In genomic region chr2:31245491-31246141, GRCm38 (mm10) we compare ENCODE assay signal across 8 mouse cellular contexts. TPM values are rescaled to one million over a fixed set of nuclear protein-coding genes. Genes with fewer than 3 reads are reported as not detected.
DNase-seq lines count a peak whose midpoint lies in the region; ATAC-seq and TF ChIP-seq lines count a peak whose summit lies in the region.

Gene Ncs1 (plus strand): TSS chr2:31245823.

- peaks cover 10% of the 10 kb centered on the region; the same call in 1 of the 2 replicates for H3K36me3 ChIP-seq in forebrain, postnatal 0 days (ENCODE audit: insufficient read depth)
- H3K36me3 ChIP-seq in liver, embryonic 16.5 days (ENCODE audit: control insufficient read depth, insufficient read depth) = no peaks in the 10 kb centered on the region
- peaks cover 16% of the 10 kb centered on the region; the same call in 1 of the 2 replicates for H3K36me3 ChIP-seq in neural tube, embryonic 13.5 days

- H3K4me3 ChIP-seq in forebrain, postnatal 0 days (ENCODE audit: low read depth, low read length) = peak within 1 kb of the TSS; percentile 93
- H3K4me3 ChIP-seq in liver, embryonic 16.5 days (ENCODE audit: low read depth, low read length) = peak within 1 kb of the TSS; percentile 58
- peak within 1 kb of the TSS; percentile 97 for H3K4me3 ChIP-seq in neural tube, embryonic 13.5 days

- no peaks in the 10 kb centered on the region for H3K9me3 ChIP-seq in forebrain, postnatal 0 days (ENCODE audit: low read length)
- H3K9me3 ChIP-seq in liver, embryonic 16.5 days (replicated peaks; ENCODE audit: control insufficient read depth, low read length) = no peaks in the 10 kb centered on the region
- H3K9me3 ChIP-seq in neural tube, embryonic 13.5 days = no peaks in the 10 kb centered on the region

- H3K4me1 ChIP-seq in forebrain, postnatal 0 days (ENCODE audit: insufficient read depth) = peaks cover 22% of the 10 kb centered on the region
- no peaks in the 10 kb centered on the region; the same call in 1 of the 2 replicates for H3K4me1 ChIP-seq in liver, embryonic 16.5 days (ENCODE audit: control insufficient read depth, low read depth, low read length)
- H3K4me1 ChIP-seq in neural tube, embryonic 13.5 days (replicated peaks) = peaks cover 48% of the 10 kb centered on the region

- ATAC-seq in forebrain, postnatal 0 days = peak; percentile 94
- ATAC-seq in liver, embryonic 16.5 days (ENCODE audit: low read depth) = peak; percentile 66
- ATAC-seq in neural tube, embryonic 13.5 days (ENCODE audit: low read depth) = peak; percentile 89

- peak within 1 kb of the TSS; percentile 83 for H3K27ac ChIP-seq in forebrain, postnatal 0 days (ENCODE audit: low read depth, low read length)
- H3K27ac ChIP-seq in liver, embryonic 16.5 days (ENCODE audit: low read length) = no peak within 1 kb of the TSS
- peak within 1 kb of the TSS; percentile 91 for H3K27ac ChIP-seq in neural tube, embryonic 13.5 days (replicated peaks)

- peak; percentile 46 for TF ChIP-seq CTCF in forebrain, postnatal 0 days (IDR thresholded peaks at IDR 0.05; ENCODE audit: low read depth)

- H3K27me3 ChIP-seq in forebrain, postnatal 0 days (ENCODE audit: insufficient read depth, low read length) = no peaks in the 10 kb centered on the region; the same call in 1 of the 2 replicates
- peaks cover 41% of the 10 kb centered on the region for H3K27me3 ChIP-seq in liver, embryonic 16.5 days (ENCODE audit: control insufficient read depth, insufficient read depth, low read depth, low read length)
- peaks cover 10% of the 10 kb centered on the region for H3K27me3 ChIP-seq in neural tube, embryonic 13.5 days

- 1% methylated on average over 80 of the region's 89 CpGs for WGBS in forebrain, postnatal 0 days
- WGBS in liver, embryonic 16.5 days (ENCODE audit: insufficient replicate concordance) = under 1% methylated on average over 56 of the region's 89 CpGs
- 2% methylated on average over 73 of the region's 89 CpGs for WGBS in neural tube, embryonic 13.5 days

- DNase-seq in ES-CJ7 (ENCODE audit: low read depth, low spot score) = peak; percentile 22
- DNase-seq in cerebellum, adult 11-12 months = peak; percentile 84
- peak; percentile 88 for DNase-seq in forebrain, postnatal 0 days
- DNase-seq in heart, postnatal 25 days (ENCODE audit: low spot score) = peak; percentile 55
- peak; percentile 83 to 89 for DNase-seq in kidney, postnatal 4 days
- peak; percentile 66 for DNase-seq in urinary bladder, adult 2 months (ENCODE audit: low spot score)

- intact Hi-C loops in heart, postnatal 25 days (cut with DNase I) = loop anchor here (1.0 kb wide), 1 partner anchor 19 kb away; no protein-coding TSS in a partner anchor

- H3K9ac ChIP-seq in forebrain, postnatal 0 days = peak within 1 kb of the TSS; percentile 93
- peak within 1 kb of the TSS; percentile 52 for H3K9ac ChIP-seq in liver, embryonic 16.5 days (ENCODE audit: low read depth, low read length)
- H3K9ac ChIP-seq in neural tube, embryonic 13.5 days = peak within 1 kb of the TSS; percentile 99

- peak within 1 kb of the TSS; percentile 85 for H3K4me2 ChIP-seq in forebrain, postnatal 0 days (ENCODE audit: low read depth)
- H3K4me2 ChIP-seq in liver, embryonic 16.5 days (ENCODE audit: low read depth, low read length) = peak within 1 kb of the TSS; percentile 73
- H3K4me2 ChIP-seq in neural tube, embryonic 13.5 days = peak within 1 kb of the TSS; percentile 89

RNA-seq across cellular contexts. Expression of gene Ncs1, which starts in this region (rescaled TPM):
- total RNA-seq in forebrain, postnatal 0 days (2014; rRNA removed) = 139 and 164 TPM in 2 replicates
- polyA plus RNA-seq in forebrain, postnatal 0 days (2015; fragmentation: Nextera tagmentation; extraction: Ambion mirVana) = 133 and 149 TPM in 2 replicates
- 10 to 100 TPM; 11.3 to 11.6 TPM for total RNA-seq in heart, postnatal 25 days (2021)
- polyA plus RNA-seq in liver, embryonic 16.5 days (2015; fragmentation: Nextera tagmentation; extraction: Ambion mirVana) = 0.78 and 1.1 TPM in 2 replicates
- 137 and 153 TPM in 2 replicates for polyA plus RNA-seq in neural tube, embryonic 13.5 days (2015; fragmentation: Nextera tagmentation; extraction: Ambion mirVana)
- polyA plus RNA-seq in urinary bladder, adult 2 months (2012; rRNA removed) = 6.4 and 8.7 TPM in 2 replicates

Comparison
In these comparisons a context has a peak if more than half of its experiments do, and no peak if none do; other contexts are left out.
1. RNA of gene Ncs1 (total RNA-seq): 139 to 164 TPM in forebrain, postnatal 0 days; 11.3 to 11.6 TPM in heart, postnatal 25 days; every median in the first group is over 10 times any median in the second.
2. RNA of gene Ncs1 (polyA plus RNA-seq): 137 to 153 TPM in neural tube, embryonic 13.5 days and 133 to 149 TPM in forebrain, postnatal 0 days; 6.4 to 8.7 TPM in urinary bladder, adult 2 months and 0.78 to 1.1 TPM in liver, embryonic 16.5 days; every median in the first group is over 10 times any median in the second.
3. DNase-seq: peak in every context shown above with its lines; median percentile 88 in forebrain, postnatal 0 days; 86 in kidney, postnatal 4 days; 84 in cerebellum, adult 11-12 months; 66 in urinary bladder, adult 2 months; 55 in heart, postnatal 25 days; 22 in ES-CJ7.
4. Peak in every context shown above with its lines, with median percentiles within 50 percentile points of each other: ATAC-seq, H3K4me2 ChIP-seq, H3K4me3 ChIP-seq and H3K9ac ChIP-seq.